Mouse (Mus musculus) hematopoietic stem cell, adult 5-6 weeks (primary cell): ENCODE data around the gene Gpnmb. TPM values are rescaled to one million over a fixed set of nuclear protein-coding genes. Genes with fewer than 3 reads are reported as not detected.

Experiments used
- ATAC-seq, 2 experiments: fragments of 125-278 bp in 1 of 2; replicated peaks in 1 of 2; 2 replicates each; pipeline ENCODE4 v1.8.0; 2016 to 2017; ENCODE audit warnings: inconsistent platforms in 2 of 2, mild to moderate bottlenecking in 2 of 2, moderate number of reproducible peaks in 2 of 2, low read depth in 1 of 2, moderate TSS enrichment in 1 of 2; ENCODE audit not compliant: low FRiP score in 2 of 2, poor library complexity in 2 of 2, severe bottlenecking in 2 of 2, insufficient read depth in 1 of 2, low TSS enrichment in 1 of 2
- total RNA-seq: library from RNA; stranded (forward); fragments of 172-1452, 232-1000 nt; gene quantifications from 2 replicates; pipeline ENCODE4 v1.2.3, GENCODE M21; 2017

The Gpnmb gene
- total RNA-seq, 1 experiment from 2014 or later, result not detected

GRCm38 (mm10) chr6:49116241-49116640 lies 79.9 kb downstream of the Gpnmb start:
- no peak for ATAC-seq

- no peak for ATAC-seq
Observed at GRCm38 (mm10) chr6:49118446-49118845, 82.1 kb downstream of the Gpnmb start.

- no peak for ATAC-seq
Observed at GRCm38 (mm10) chr6:49119462-49120135, 83.3 kb downstream of the Gpnmb start.

GRCm38 (mm10) chr6:49120370-49120769 lies 84.0 kb downstream of the Gpnmb start:
- ATAC-seq, result no peak

Other genes with a start within 250 kb of the Gpnmb start
- gene Tmem176a, start 195.6 kb upstream of the Gpnmb start, total RNA-seq, result 61.0 and 79.8 TPM in 2 replicates
- gene Tmem176b, start 195.1 kb upstream of the Gpnmb start, total RNA-seq, result 261 and 319 TPM in 2 replicates
- gene Aoc1, start 163.7 kb upstream of the Gpnmb start, total RNA-seq, result not detected in 2 replicates
- gene 1600015I10Rik, start 106.7 kb upstream of the Gpnmb start, total RNA-seq, result not detected in 2 replicates
- gene Doxl2, start 61.6 kb upstream of the Gpnmb start, total RNA-seq, result not detected in 2 replicates
- not detected in 2 replicates for gene Svs1, start 49.7 kb upstream of the Gpnmb start, total RNA-seq
- gene Malsu1, start 37.2 kb downstream of the Gpnmb start, total RNA-seq, result 29.0 and 62.0 TPM in 2 replicates
- gene Igf2bp3, start 178.4 kb downstream of the Gpnmb start, total RNA-seq, result 0.06 and 0.25 TPM in 2 replicates
- 204 and 234 TPM in 2 replicates for gene Tra2a, start 227.5 kb downstream of the Gpnmb start, total RNA-seq